Mouse (Mus musculus) neural tube, embryonic 12.5 days (tissue): ENCODE results near the gene Cryaa. TPM values are rescaled to one million over a fixed set of nuclear protein-coding genes. Genes with fewer than 3 reads are reported as not detected.

Experiments used
- ATAC-seq: fragments of 200-750 bp; cut with Nextera tagmentation; 2 replicates; pipeline ENCODE4 v1.8.0; 2017; ENCODE audit warnings: low read depth, mild to moderate bottlenecking, moderate TSS enrichment, moderate library complexity; ENCODE audit not compliant: low FRiP score
- H3K27ac ChIP-seq: fragments of 300-500 bp; sonication (generic); 2 replicates; pipeline ENCODE4 v1.5.1; 2016
- H3K27me3 ChIP-seq: fragments of 300-500 bp; sonication (generic); replicated peaks from 2 replicates; pipeline ENCODE4 v1.6.1; 2016; ENCODE audit warnings: mild to moderate bottlenecking
- H3K36me3 ChIP-seq: fragments of 300-500 bp; sonication (generic); 2 replicates; pipeline ENCODE4 v1.6.1; 2016; ENCODE audit warnings: mild to moderate bottlenecking
- H3K4me1 ChIP-seq: fragments of 300-500 bp; sonication (generic); 2 replicates; pipeline ENCODE4 v1.6.1; 2016
- H3K4me2 ChIP-seq: fragments of 300-500 bp; sonication (generic); replicated peaks from 2 replicates; pipeline ENCODE4 v1.6.1; 2016; ENCODE audit warnings: mild to moderate bottlenecking
- H3K4me3 ChIP-seq: fragments of 300-500 bp; sonication (generic); 2 replicates; pipeline ENCODE4 v1.5.1; 2016
- H3K9ac ChIP-seq: fragments of 300-500 bp; sonication (generic); 2 replicates; pipeline ENCODE4 v1.6.1; 2016; ENCODE audit warnings: mild to moderate bottlenecking
- H3K9me3 ChIP-seq: fragments of 300-500 bp; sonication (generic); 2 replicates; pipeline ENCODE4 v1.6.1; 2016; ENCODE audit warnings: mild to moderate bottlenecking
- WGBS: fragments of 180-500 bp; shearing (Covaris S2); methylation state at CpG from one replicate; pipeline ENCODE4 v1.1.7; 2016; 5-methylcytosine and 5-hydroxymethylcytosine counted together
- polyA plus RNA-seq: library from polyadenylated mRNA; unstranded; fragments of >200 nt; fragmentation: Nextera tagmentation; extraction: Ambion mirVana; gene quantifications from 2 replicates; pipeline ENCODE4 v1.2.1, GENCODE M21; 2016

Cryaa gene
- polyA plus RNA-seq, 1 experiment from 2014 or later = not detected

GRCm38 (mm10) chr17:31664760-31665159 is 12.8 kb upstream of the Cryaa start:
- Histone ChIP-seq H3K4me2 (no peak overlapping the region), H3K27me3 (no peaks in the 10 kb centered on the region), H3K27ac (no peak overlapping the region), H3K4me1 (no peaks in the 10 kb centered on the region), H3K4me3 (no peak overlapping the region), H3K9ac (no peak overlapping the region), H3K9me3 (no peaks in the 10 kb centered on the region), H3K36me3 (no peaks in the 10 kb centered on the region)
- no peak for ATAC-seq
- WGBS = 10% methylated on average over 4 of the region's 4 CpGs

- no peak for ATAC-seq
- H3K4me3 ChIP-seq = no peak overlapping the region
- no peak overlapping the region for H3K9ac ChIP-seq
- H3K27ac ChIP-seq = no peak overlapping the region
- no peaks in the 10 kb centered on the region for H3K27me3 ChIP-seq
- H3K9me3 ChIP-seq = no peaks in the 10 kb centered on the region
- 81% methylated on average over 9 of the region's 9 CpGs for WGBS
- H3K4me1 ChIP-seq = peaks cover 5% of the 10 kb centered on the region
- no peak overlapping the region for H3K4me2 ChIP-seq
- H3K36me3 ChIP-seq = no peaks in the 10 kb centered on the region
Measured at GRCm38 (mm10) chr17:31668306-31668705, 9.3 kb upstream of the Cryaa start.

- H3K9ac ChIP-seq = 0 out of 2 replicates have a peak overlapping the region, but pooled peaks have one; percentile 8
- 16% methylated on average over 11 of the region's 11 CpGs for WGBS
- H3K4me2 ChIP-seq = 0 out of 2 replicates have a peak overlapping the region, but pooled peaks have one; percentile 7
- H3K36me3 ChIP-seq = no peaks in the 10 kb centered on the region
- H3K9me3 ChIP-seq = no peaks in the 10 kb centered on the region
- 0 out of 2 replicates have a peak, but pooled peaks have one; percentile 13 for ATAC-seq
- H3K27me3 ChIP-seq = no peaks in the 10 kb centered on the region
- no peak overlapping the region for H3K4me3 ChIP-seq
- no peak overlapping the region for H3K27ac ChIP-seq
- peaks cover 5% of the 10 kb centered on the region for H3K4me1 ChIP-seq
Measured at GRCm38 (mm10) chr17:31670163-31670562, 7.4 kb upstream of the Cryaa start.

GRCm38 (mm10) chr17:31671698-31672097 is 5.9 kb upstream of the Cryaa start:
- 66% methylated on average over 8 of the region's 8 CpGs for WGBS

GRCm38 (mm10) chr17:31672279-31672678 is 5.3 kb upstream of the Cryaa start:
- H3K4me1 ChIP-seq = peaks cover 5% of the 10 kb centered on the region
- H3K9me3 ChIP-seq = no peaks in the 10 kb centered on the region
- no peaks in the 10 kb centered on the region for H3K27me3 ChIP-seq
- no peak overlapping the region for H3K4me2 ChIP-seq
- no peak overlapping the region for H3K27ac ChIP-seq
- no peak overlapping the region for H3K4me3 ChIP-seq
- ATAC-seq = no peak
- no peaks in the 10 kb centered on the region for H3K36me3 ChIP-seq
- no peak overlapping the region for H3K9ac ChIP-seq
- WGBS = 88% methylated on average over 12 of the region's 12 CpGs

More at GRCm38 (mm10) chr17:31671698-31672097, 5.9 kb upstream of the Cryaa start:
- Histone ChIP-seq H3K9ac (no peak overlapping the region), H3K4me1 (peaks cover 5% of the 10 kb centered on the region), H3K4me2 (no peak overlapping the region), H3K27ac (no peak overlapping the region), H3K27me3 (no peaks in the 10 kb centered on the region), H3K9me3 (no peaks in the 10 kb centered on the region), H3K36me3 (no peaks in the 10 kb centered on the region), H3K4me3 (no peak overlapping the region)
- no peak for ATAC-seq

- H3K27ac ChIP-seq = no peak overlapping the region
- 89% methylated on average over 1 of the region's 1 CpGs for WGBS
- no peak overlapping the region for H3K4me2 ChIP-seq
- H3K27me3 ChIP-seq = no peaks in the 10 kb centered on the region
- no peak overlapping the region for H3K9ac ChIP-seq
- no peak for ATAC-seq
- no peaks in the 10 kb centered on the region for H3K9me3 ChIP-seq
- peaks cover 5% of the 10 kb centered on the region for H3K4me1 ChIP-seq
- H3K36me3 ChIP-seq = no peaks in the 10 kb centered on the region
- no peak overlapping the region for H3K4me3 ChIP-seq
Measured at GRCm38 (mm10) chr17:31674426-31674825, 3.2 kb upstream of the Cryaa start.

GRCm38 (mm10) chr17:31680450-31680849 is 2.8 kb downstream of the Cryaa start:
- Histone ChIP-seq H3K9ac (no peak overlapping the region), H3K4me1 (no peaks in the 10 kb centered on the region), H3K4me3 (no peak overlapping the region), H3K9me3 (no peaks in the 10 kb centered on the region), H3K4me2 (no peak overlapping the region), H3K27ac (no peak overlapping the region), H3K27me3 (0 out of 2 replicates have a peak, but pooled peaks cover 4% of the 10 kb centered on the region), H3K36me3 (no peaks in the 10 kb centered on the region)
- no peak for ATAC-seq
- 69% methylated on average over 2 of the region's 2 CpGs for WGBS

- H3K27ac ChIP-seq = peak overlapping the region; percentile 22; the same call in 1 of the 2 replicates
- 14% methylated on average over 17 of the region's 17 CpGs for WGBS
- H3K36me3 ChIP-seq = no peaks in the 10 kb centered on the region
- H3K4me2 ChIP-seq = peak overlapping the region; percentile 30
- H3K27me3 ChIP-seq = 0 out of 2 replicates have a peak, but pooled peaks cover 4% of the 10 kb centered on the region
- no peaks in the 10 kb centered on the region for H3K9me3 ChIP-seq
- peak; percentile 71 for ATAC-seq
- H3K9ac ChIP-seq = peak overlapping the region; percentile 38
- H3K4me3 ChIP-seq = no peak overlapping the region
- peaks cover 9% of the 10 kb centered on the region for H3K4me1 ChIP-seq
Measured at GRCm38 (mm10) chr17:31685514-31686224, 8.1 kb downstream of the Cryaa start.

- Histone ChIP-seq H3K4me1 (peaks cover 9% of the 10 kb centered on the region), H3K9me3 (no peaks in the 10 kb centered on the region), H3K4me2 (peak overlapping the region; percentile 30; the same call in 1 of the 2 replicates), H3K27ac (no peak overlapping the region; the same call in 1 of the 2 replicates), H3K27me3 (0 out of 2 replicates have a peak, but pooled peaks cover 4% of the 10 kb centered on the region), H3K36me3 (no peaks in the 10 kb centered on the region), H3K9ac (peak overlapping the region; percentile 38), H3K4me3 (no peak overlapping the region)
- WGBS = 51% methylated on average over 3 of the region's 3 CpGs
- 0 out of 2 replicates have a peak, but pooled peaks have one; percentile 2 for ATAC-seq
Measured at GRCm38 (mm10) chr17:31686225-31686564, 8.6 kb downstream of the Cryaa start.

- Histone ChIP-seq H3K27ac (no peak overlapping the region), H3K27me3 (0 out of 2 replicates have a peak, but pooled peaks cover 4% of the 10 kb centered on the region), H3K4me3 (no peak overlapping the region), H3K4me1 (peaks cover 9% of the 10 kb centered on the region), H3K4me2 (no peak overlapping the region), H3K36me3 (no peaks in the 10 kb centered on the region), H3K9me3 (no peaks in the 10 kb centered on the region), H3K9ac (no peak overlapping the region)
- WGBS = 76% methylated on average over 9 of the region's 9 CpGs
- ATAC-seq = no peak
Measured at GRCm38 (mm10) chr17:31688112-31688511, 10.5 kb downstream of the Cryaa start.

GRCm38 (mm10) chr17:31689606-31690005 is 12.0 kb downstream of the Cryaa start:
- no peak overlapping the region for H3K4me3 ChIP-seq
- WGBS = 63% methylated on average over 1 of the region's 1 CpGs
- H3K27me3 ChIP-seq = no peaks in the 10 kb centered on the region
- H3K27ac ChIP-seq = no peak overlapping the region
- H3K9me3 ChIP-seq = no peaks in the 10 kb centered on the region
- no peak for ATAC-seq
- H3K9ac ChIP-seq = no peak overlapping the region
- no peak overlapping the region for H3K4me2 ChIP-seq
- no peaks in the 10 kb centered on the region for H3K36me3 ChIP-seq
- H3K4me1 ChIP-seq = peaks cover 21% of the 10 kb centered on the region

- 40% methylated on average over 5 of the region's 5 CpGs for WGBS
- Histone ChIP-seq H3K27me3 (no peaks in the 10 kb centered on the region), H3K4me1 (peaks cover 12% of the 10 kb centered on the region), H3K9me3 (no peaks in the 10 kb centered on the region), H3K9ac (no peak overlapping the region), H3K27ac (no peak overlapping the region), H3K36me3 (no peaks in the 10 kb centered on the region), H3K4me3 (no peak overlapping the region), H3K4me2 (peak overlapping the region; percentile 52; the same call in 1 of the 2 replicates)
- peak; percentile 13; the same call in 1 of the 2 replicates for ATAC-seq
Measured at GRCm38 (mm10) chr17:31692918-31693317, 15.3 kb downstream of the Cryaa start.
